Mouse (Mus musculus) liver, embryonic 16.5 days (tissue): ENCODE results near the gene Tmc5. TPM values are rescaled to one million over a fixed set of nuclear protein-coding genes. Genes with fewer than 3 reads are reported as not detected.

Experiments used
- ATAC-seq: fragments of 200-750 bp; cut with Nextera tagmentation; 2 replicates; pipeline ENCODE4 v1.8.0; 2017; ENCODE audit warnings: low read depth, mild to moderate bottlenecking, moderate number of reproducible peaks, moderate library complexity
- H3K27ac ChIP-seq: fragments of 300-500 bp; sonication (generic); 2 replicates; pipeline ENCODE4 v1.5.1; 2014; ENCODE audit warnings: mild to moderate bottlenecking, low read length
- H3K27me3 ChIP-seq: fragments of 300-500 bp; sonication (generic); 2 replicates; pipeline ENCODE4 v1.6.1; 2014; ENCODE audit warnings: low read depth, low read length, mixed read lengths; ENCODE audit not compliant: control insufficient read depth, insufficient read depth
- H3K36me3 ChIP-seq: fragments of 300-500 bp; sonication (generic); 2 replicates; pipeline ENCODE4 v1.6.1; 2014; ENCODE audit warnings: mild to moderate bottlenecking; ENCODE audit not compliant: control insufficient read depth, insufficient read depth
- H3K4me1 ChIP-seq: fragments of 300-500 bp; sonication (generic); 2 replicates; pipeline ENCODE4 v1.6.1; 2014; ENCODE audit warnings: low read depth, low read length, mixed read lengths; ENCODE audit not compliant: control insufficient read depth
- H3K4me2 ChIP-seq: fragments of 300-500 bp; sonication (generic); 2 replicates; pipeline ENCODE4 v1.6.1; 2014; ENCODE audit warnings: low read depth, low read length, mixed read lengths
- H3K4me3 ChIP-seq: fragments of 300-500 bp; sonication (generic); 2 replicates; pipeline ENCODE4 v1.5.1; 2014; ENCODE audit warnings: low read depth, mild to moderate bottlenecking, low read length
- H3K9ac ChIP-seq: fragments of 300-500 bp; sonication (generic); 2 replicates; pipeline ENCODE4 v1.6.1; 2014; ENCODE audit warnings: low read depth, low read length
- H3K9me3 ChIP-seq: fragments of 300-500 bp; sonication (generic); replicated peaks from 2 replicates; pipeline ENCODE4 v1.6.1; 2016; ENCODE audit warnings: low read length; ENCODE audit not compliant: control insufficient read depth
- WGBS: fragments of 180-500 bp; shearing (Covaris S2); extraction: QIAGEN DNeasy Blood & Tissue Kit; methylation state at CpG from one replicate; pipeline ENCODE4 v1.1.7; 2014; ENCODE audit not compliant: insufficient replicate concordance; 5-methylcytosine and 5-hydroxymethylcytosine counted together
- polyA plus RNA-seq: library from polyadenylated mRNA; unstranded; fragments of >200 nt; fragmentation: Nextera tagmentation; extraction: Ambion mirVana; gene quantifications from 2 replicates; pipeline ENCODE4 v1.2.1, GENCODE M21; 2015

Gene Tmc5
- polyA plus RNA-seq, 1 experiment from 2014 or later, result 0.28 TPM

- Histone ChIP-seq H3K9me3 (no peaks in the 10 kb centered on the region), H3K27me3 (peaks cover 7% of the 10 kb centered on the region), H3K4me3 (peak overlapping the region; percentile 61; the same call in 1 of the 2 replicates), H3K27ac (no peak overlapping the region), H3K4me1 (no peaks in the 10 kb centered on the region), H3K4me2 (peak overlapping the region; percentile 85), H3K36me3 (no peaks in the 10 kb centered on the region), H3K9ac (no peak overlapping the region)
- whole genome bisulfite sequencing, result 22% methylated on average over 7 of the region's 7 CpGs
- no peak for ATAC-seq
Observed at GRCm38 (mm10) chr7:118583821-118584220, 13.3 kb upstream of the Tmc5 start.

DNA sequence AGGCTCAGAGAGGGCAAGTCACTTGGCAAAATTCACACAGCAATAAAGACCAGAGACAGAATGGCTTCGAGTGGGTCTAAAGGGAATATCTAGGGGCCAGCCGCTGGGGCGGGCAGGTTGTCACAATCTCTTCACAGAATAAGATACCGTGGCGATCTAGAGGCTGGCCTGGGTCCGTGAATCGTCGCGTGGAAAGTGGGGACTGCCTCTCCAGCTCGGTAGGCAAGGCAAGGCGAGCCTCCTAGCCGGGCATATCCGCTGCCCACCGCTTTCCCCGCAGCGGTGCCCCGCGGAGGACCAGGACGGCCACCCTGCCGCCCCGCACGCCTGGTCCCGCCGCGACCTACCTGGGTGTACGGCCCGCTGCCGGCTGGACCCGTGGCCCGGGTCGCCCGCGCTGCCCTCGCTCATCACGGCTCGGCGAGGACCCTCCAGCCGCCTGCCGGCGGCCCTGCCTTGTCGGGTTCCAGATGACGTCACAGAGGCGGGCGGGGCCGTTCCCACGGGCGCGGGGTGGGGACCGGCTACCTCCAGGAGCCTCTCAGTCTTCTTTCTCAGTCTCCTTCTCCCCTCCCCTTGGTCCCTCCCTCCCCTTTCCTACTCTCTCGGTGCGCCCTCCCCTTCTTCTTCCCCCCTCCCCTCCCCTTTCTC is 12.7 kb upstream of the Tmc5 start, which contains the start of gene Tmc7:
Gene Tmc7, minus strand, starts transcription at position 480 of the 651 bp plus-strand sequence.
- H3K36me3 ChIP-seq, result no peaks in the 10 kb centered on the region
- H3K4me3 ChIP-seq, result peak within 1 kb of the TSS; percentile 61
- WGBS, result under 1% methylated on average over 49 of the region's 51 CpGs
- no peak within 1 kb of the TSS for H3K27ac ChIP-seq
- H3K9ac ChIP-seq, result peak within 1 kb of the TSS; percentile 56; the same call in 1 of the 2 replicates
- peak; percentile 62 for ATAC-seq
- peak within 1 kb of the TSS; percentile 85 for H3K4me2 ChIP-seq
- peaks cover 7% of the 10 kb centered on the region for H3K27me3 ChIP-seq
- no peaks in the 10 kb centered on the region for H3K9me3 ChIP-seq
- no peaks in the 10 kb centered on the region for H3K4me1 ChIP-seq

DNA sequence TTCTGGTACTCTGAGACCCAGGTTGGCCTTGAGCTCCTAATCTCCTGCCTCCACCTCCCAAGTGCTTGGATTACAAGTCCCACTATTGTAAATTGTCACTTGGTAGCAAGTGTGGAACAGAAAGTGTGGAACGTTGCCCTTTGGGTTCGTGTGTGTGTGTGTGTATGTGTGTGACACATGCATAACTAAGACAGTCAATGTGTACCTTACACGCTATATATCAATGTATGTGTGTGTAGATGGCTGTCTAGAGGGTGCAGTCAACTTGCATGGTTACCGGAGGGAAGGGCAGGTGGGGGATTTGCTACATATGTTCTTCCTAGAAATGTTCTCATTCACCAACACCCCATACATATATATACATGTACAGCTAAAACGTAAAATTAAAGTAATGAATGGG is 12.2 kb upstream of the Tmc5 start:
- Histone ChIP-seq H3K36me3 (no peaks in the 10 kb centered on the region), H3K27ac (no peak overlapping the region), H3K9me3 (no peaks in the 10 kb centered on the region), H3K27me3 (peaks cover 7% of the 10 kb centered on the region), H3K4me1 (no peaks in the 10 kb centered on the region), H3K4me3 (peak overlapping the region; percentile 61), H3K9ac (no peak overlapping the region), H3K4me2 (peak overlapping the region; percentile 85)
- ATAC-seq, result no peak
- 54% methylated on average over 5 of the region's 5 CpGs for WGBS

GRCm38 (mm10) chr7:118585856-118586255 is 11.2 kb upstream of the Tmc5 start:
- ATAC-seq, result no peak
- no peaks in the 10 kb centered on the region for H3K4me1 ChIP-seq
- H3K4me3 ChIP-seq, result no peak overlapping the region
- H3K9me3 ChIP-seq, result no peaks in the 10 kb centered on the region
- no peak overlapping the region for H3K9ac ChIP-seq
- no peaks in the 10 kb centered on the region for H3K36me3 ChIP-seq
- H3K4me2 ChIP-seq, result no peak overlapping the region
- no peak overlapping the region for H3K27ac ChIP-seq
- 57% methylated on average over 6 of the region's 6 CpGs for WGBS
- H3K27me3 ChIP-seq, result peaks cover 7% of the 10 kb centered on the region

DNA sequence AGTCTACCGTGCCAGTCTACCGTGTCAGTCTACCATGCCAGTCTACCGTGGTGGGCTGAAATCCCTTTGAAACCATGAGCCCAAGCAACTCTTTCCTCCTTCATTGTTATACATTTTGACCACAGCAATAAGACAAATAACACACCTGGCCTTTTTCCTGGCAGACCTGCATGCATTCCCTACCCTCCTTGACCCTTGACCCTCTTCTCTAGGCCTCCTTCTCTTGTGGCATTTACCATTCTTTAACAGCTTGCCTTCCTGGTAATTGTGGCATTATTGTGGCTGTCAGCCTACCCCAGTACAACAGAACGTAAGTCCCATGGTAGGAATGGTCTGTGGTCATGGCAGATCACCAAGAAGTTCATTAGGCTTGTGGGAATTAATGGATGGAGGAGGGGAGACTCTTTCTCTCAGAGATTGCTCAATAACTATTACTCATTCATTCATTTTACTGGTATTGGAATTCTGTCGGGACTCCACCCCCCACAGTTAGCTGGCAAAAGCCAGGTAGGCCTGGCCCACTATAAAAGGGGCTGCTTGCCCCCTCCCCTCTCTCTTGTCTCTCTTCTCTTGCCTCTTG is 6.3 kb upstream of the Tmc5 start:
- no peak overlapping the region for H3K9ac ChIP-seq
- WGBS, result 69% methylated on average over 5 of the region's 5 CpGs
- peaks cover 7% of the 10 kb centered on the region for H3K27me3 ChIP-seq
- no peak overlapping the region for H3K4me2 ChIP-seq
- no peaks in the 10 kb centered on the region for H3K9me3 ChIP-seq
- no peaks in the 10 kb centered on the region for H3K36me3 ChIP-seq
- no peak overlapping the region for H3K4me3 ChIP-seq
- no peaks in the 10 kb centered on the region; the same call in 1 of the 2 replicates for H3K4me1 ChIP-seq
- no peak for ATAC-seq
- H3K27ac ChIP-seq, result no peak overlapping the region

DNA sequence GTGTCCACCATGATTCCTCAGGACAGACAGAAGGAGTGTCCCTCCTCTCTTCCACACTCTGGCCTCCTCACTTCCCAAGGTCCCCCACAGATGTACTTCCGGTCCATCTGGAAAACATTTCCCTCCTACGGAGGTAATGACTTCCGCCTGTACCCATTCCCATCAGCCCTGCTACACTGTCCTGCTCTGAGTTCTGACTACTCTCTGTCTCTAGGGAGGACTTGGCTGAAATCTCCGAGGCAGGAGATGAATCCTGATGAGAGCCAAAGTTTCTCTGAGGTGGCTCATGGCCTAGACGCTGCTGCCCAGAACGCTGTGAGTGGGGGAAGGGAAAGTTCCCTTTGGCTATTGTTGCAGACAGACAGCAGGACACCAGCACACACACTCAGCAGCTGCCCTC is 5.0 kb upstream of the Tmc5 start:
- no peaks in the 10 kb centered on the region for H3K36me3 ChIP-seq
- peaks cover 18% of the 10 kb centered on the region for H3K27me3 ChIP-seq
- H3K4me3 ChIP-seq, result no peak overlapping the region
- 53% methylated on average over 6 of the region's 6 CpGs for WGBS
- no peak overlapping the region for H3K27ac ChIP-seq
- ATAC-seq, result no peak
- H3K4me2 ChIP-seq, result no peak overlapping the region
- no peaks in the 10 kb centered on the region; the same call in 1 of the 2 replicates for H3K4me1 ChIP-seq
- H3K9me3 ChIP-seq, result no peaks in the 10 kb centered on the region
- H3K9ac ChIP-seq, result no peak overlapping the region

DNA sequence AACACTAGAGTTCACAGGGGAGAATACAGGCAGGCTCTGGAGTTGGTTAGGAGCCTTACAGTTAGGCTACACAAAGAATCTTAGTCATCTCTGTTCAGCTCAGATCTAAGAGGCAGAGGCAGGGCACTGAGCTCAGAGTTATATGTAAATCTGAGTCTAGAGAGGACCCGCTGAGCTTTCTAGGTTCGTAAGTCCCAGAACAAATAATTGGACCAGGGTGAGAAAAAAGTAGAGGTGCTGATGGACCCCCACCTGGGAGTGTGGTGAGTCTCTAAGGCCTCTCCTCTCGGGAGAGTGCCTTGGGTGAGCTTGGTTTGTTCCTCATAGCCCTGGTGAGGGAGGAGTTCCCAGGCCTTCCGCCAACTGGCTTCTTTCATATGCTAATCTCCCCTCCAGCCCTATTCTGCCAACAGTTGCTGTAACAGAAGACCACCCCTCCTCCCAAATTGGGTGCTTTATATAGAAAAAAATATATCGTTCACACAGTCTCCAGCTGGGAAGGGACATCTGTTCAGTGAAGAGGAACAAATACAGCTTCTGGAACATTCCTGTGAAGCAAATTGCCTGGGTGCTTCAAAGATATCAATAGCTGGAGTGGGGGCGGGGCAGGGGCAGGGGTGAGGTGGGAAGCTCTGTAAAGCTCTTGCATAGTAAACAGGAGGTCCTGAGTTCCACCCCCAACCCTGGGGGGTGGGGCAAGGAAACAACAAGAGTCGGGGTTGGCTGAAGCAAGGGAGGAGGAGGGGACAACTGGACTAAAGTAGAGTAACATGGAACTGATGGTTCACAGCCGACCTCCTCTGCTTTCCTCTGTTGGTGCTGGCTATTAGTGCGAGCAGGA is 3.3 kb upstream of the Tmc5 start:
- no peak overlapping the region for H3K4me3 ChIP-seq
- H3K9ac ChIP-seq, result no peak overlapping the region
- H3K27me3 ChIP-seq, result peaks cover 27% of the 10 kb centered on the region
- ATAC-seq, result no peak
- no peak overlapping the region for H3K4me2 ChIP-seq
- no peaks in the 10 kb centered on the region for H3K36me3 ChIP-seq
- WGBS, result 21% methylated on average over 9 of the region's 9 CpGs
- no peaks in the 10 kb centered on the region; the same call in 1 of the 2 replicates for H3K4me1 ChIP-seq
- no peak overlapping the region for H3K27ac ChIP-seq
- H3K9me3 ChIP-seq, result no peaks in the 10 kb centered on the region

GRCm38 (mm10) chr7:118594611-118595010 is 2.5 kb upstream of the Tmc5 start:
- H3K27me3 ChIP-seq, result peaks cover 27% of the 10 kb centered on the region
- no peak overlapping the region for H3K4me3 ChIP-seq
- H3K4me2 ChIP-seq, result peak overlapping the region; percentile 35; the same call in 1 of the 2 replicates
- no peaks in the 10 kb centered on the region; the same call in 1 of the 2 replicates for H3K4me1 ChIP-seq
- no peak overlapping the region for H3K9ac ChIP-seq
- no peak for ATAC-seq
- no peaks in the 10 kb centered on the region for H3K9me3 ChIP-seq
- H3K36me3 ChIP-seq, result no peaks in the 10 kb centered on the region
- H3K27ac ChIP-seq, result no peak overlapping the region
- WGBS, result 26% methylated on average over 10 of the region's 10 CpGs
